Mouse (Mus musculus) heart, postnatal 10 days (tissue): ENCODE measurements around the gene Marc2. TPM values are rescaled to one million over a fixed set of nuclear protein-coding genes. Genes with fewer than 3 reads are reported as not detected.

ENCODE experiments used
- microRNA-seq, 2 experiments: library from miRNA; unstranded; fragments of <30 nt; microRNA quantifications; one replicate each; pipeline ENCODE4 v1.2.0; 2022
- total RNA-seq, 2 experiments: library from RNA; stranded (reverse); gene quantifications; 2 replicates each; pipeline ENCODE4 v1.2.3; 2021

The Marc2 gene
- total RNA-seq, 2 experiments from 2014 or later = 151 to 155 TPM

Small RNA genes lying within 50 kb of the gene (microRNA-seq; reads per million reads assigned to microRNA genes)
- gene Mir1981 = 199 to 298 reads per million in 2 experiments

Other genes starting within 250 kb of the Marc2 start
- gene Hlx, start 113.8 kb downstream of the Marc2 start, total RNA-seq = 10 to 100 TPM; 23.2 to 27.1 TPM
- gene Marc1, start 35.1 kb downstream of the Marc2 start, total RNA-seq = not detected
- gene C130074G19Rik, start 36.8 kb upstream of the Marc2 start, total RNA-seq = 10 to 100 TPM; 30.8 to 37.5 TPM
- 1 to 10 TPM; 8.7 to 9.0 TPM for gene Mark1, start 153.1 kb upstream of the Marc2 start, total RNA-seq